Mouse (Mus musculus) MEL (cell line): ENCODE data around the gene Pck1. TPM values are rescaled to one million over a fixed set of nuclear protein-coding genes. Genes with fewer than 3 reads are reported as not detected.

ENCODE experiments used
- DNase-seq: peaks from one replicate; pipeline ENCODE4 v3.0.0; 2011; ENCODE audit warnings: low read depth, low spot score
- H3K27ac ChIP-seq: 2 replicates; pipeline ENCODE4 v1.5.1; 2012; ENCODE audit warnings: low read depth, mild to moderate bottlenecking, control low read depth, low read length, moderate library complexity; ENCODE audit not compliant: control insufficient read depth
- H3K27me3 ChIP-seq, 2 experiments: fragments of 150-350 bp in 1 of 2; sonication (generic) in 1 of 2; 2 replicates each; pipeline ENCODE4 v1.6.1; 2012; ENCODE audit warnings: low read length in 2 of 2, mild to moderate bottlenecking in 2 of 2, improper control_type of control experiment in 1 of 2, moderate library complexity in 1 of 2; ENCODE audit not compliant: insufficient read depth in 2 of 2, control insufficient read depth in 1 of 2
- H3K36me3 ChIP-seq, 2 experiments: 2 replicates each; pipeline ENCODE4 v1.6.1; 2012 to 2014; ENCODE audit warnings: low read length in 2 of 2, improper control_type of control experiment in 1 of 2, inconsistent platforms in 1 of 2, mild to moderate bottlenecking in 1 of 2; ENCODE audit not compliant: insufficient read depth in 2 of 2, control insufficient read depth in 1 of 2
- H3K4me1 ChIP-seq, 2 experiments: fragments of 150-350 bp in 1 of 2; sonication (generic) in 1 of 2; 2 replicates each; pipeline ENCODE4 v1.6.1; 2012; ENCODE audit warnings: low read length in 2 of 2, improper control_type of control experiment in 1 of 2, mild to moderate bottlenecking in 1 of 2; ENCODE audit not compliant: insufficient read depth in 2 of 2, control insufficient read depth in 1 of 2
- H3K4me3 ChIP-seq, 2 experiments: fragments of 150-350 bp in 1 of 2; sonication (generic) in 1 of 2; 2 replicates each; pipeline ENCODE4 v1.5.1; 2012; ENCODE audit warnings: low read depth in 2 of 2, low read length in 2 of 2, mild to moderate bottlenecking in 2 of 2, moderate library complexity in 2 of 2, control low read depth in 1 of 2, improper control_type of control experiment in 1 of 2; ENCODE audit not compliant: control insufficient read depth in 1 of 2, insufficient read depth in 1 of 2
- H3K79me2 ChIP-seq: 2 replicates; pipeline ENCODE4 v1.6.1; 2012; ENCODE audit warnings: mild to moderate bottlenecking, low read length, moderate library complexity; ENCODE audit not compliant: control insufficient read depth, poor library complexity, insufficient read depth
- H3K9ac ChIP-seq: 2 replicates; pipeline ENCODE4 v1.6.1; 2012; ENCODE audit warnings: low read depth, mild to moderate bottlenecking, control low read depth, low read length, moderate library complexity; ENCODE audit not compliant: control insufficient read depth, poor library complexity, severe bottlenecking
- H3K9me3 ChIP-seq: fragments of 150-350 bp; sonication (generic); replicated peaks from 2 replicates; pipeline ENCODE4 v1.6.1; 2012; ENCODE audit warnings: mild to moderate bottlenecking, low read length, improper control_type of control experiment, moderate library complexity; ENCODE audit not compliant: insufficient read depth
- BHLHE40 ChIP-seq: IDR thresholded peaks from 2 replicates; pipeline ENCODE4 v1.6.1; 2012; ENCODE audit warnings: low read depth, mild to moderate bottlenecking, inconsistent platforms, low read length, improper control_type of control experiment, borderline replicate concordance
- CHD1 ChIP-seq: IDR thresholded peaks from 2 replicates; pipeline ENCODE4 v1.6.1; 2012; ENCODE audit warnings: low read depth, mild to moderate bottlenecking, inconsistent platforms, low read length, improper control_type of control experiment
- CHD2 ChIP-seq: IDR thresholded peaks from 2 replicates; pipeline ENCODE4 v1.6.1; 2011; ENCODE audit warnings: low read length, improper control_type of control experiment
- CTCF ChIP-seq, 3 experiments: IDR thresholded peaks in 2 of 3; conservative IDR thresholded peaks in 1 of 3; 2 replicates each; pipeline ENCODE4 v1.5.1; 2011 to 2012; ENCODE audit warnings: low read length in 3 of 3, low read depth in 2 of 3, mild to moderate bottlenecking in 2 of 3, improper control_type of control experiment in 1 of 3, inconsistent platforms in 1 of 3, mixed read lengths in 1 of 3, moderate library complexity in 1 of 3; ENCODE audit not compliant: control insufficient read depth in 1 of 3, insufficient read depth in 1 of 3, poor library complexity in 1 of 3, severe bottlenecking in 1 of 3
- EP300 ChIP-seq, 2 experiments: IDR thresholded peaks; 2 replicates each; pipeline ENCODE4 v1.6.1; 2011; ENCODE audit warnings: improper control_type of control experiment in 2 of 2, low read length in 2 of 2, low read depth in 1 of 2, mild to moderate bottlenecking in 1 of 2
- ETS1 ChIP-seq: IDR thresholded peaks from 2 replicates; pipeline ENCODE4 v1.6.1; 2012; ENCODE audit warnings: low read depth, mild to moderate bottlenecking, inconsistent platforms, low read length, improper control_type of control experiment, moderate library complexity
- GATA1 ChIP-seq: IDR thresholded peaks from 2 replicates; pipeline ENCODE4 v1.6.1; 2011; ENCODE audit warnings: low read depth, low read length, improper control_type of control experiment
- JUND ChIP-seq: IDR thresholded peaks from 2 replicates; pipeline ENCODE4 v1.6.1; 2011; ENCODE audit warnings: low read depth, mild to moderate bottlenecking, improper control_type of control experiment, low read length
- MAFK ChIP-seq: IDR thresholded peaks from 2 replicates; pipeline ENCODE4 v1.6.1; 2011; ENCODE audit warnings: low read depth, mild to moderate bottlenecking, low read length, improper control_type of control experiment, borderline replicate concordance
- MEF2A ChIP-seq: IDR thresholded peaks from 2 replicates; pipeline ENCODE4 v1.6.1; 2014; ENCODE audit warnings: low read depth, mild to moderate bottlenecking, inconsistent platforms, low read length, improper control_type of control experiment; ENCODE audit not compliant: poor library complexity, insufficient replicate concordance, severe bottlenecking; ENCODE audit errors: extremely low read depth
- MXI1 ChIP-seq: IDR thresholded peaks from 2 replicates; pipeline ENCODE4 v1.6.1; 2011; ENCODE audit warnings: mild to moderate bottlenecking, low read depth, low read length, improper control_type of control experiment
- NELFE ChIP-seq: IDR thresholded peaks from 2 replicates; pipeline ENCODE4 v1.6.1; 2011; ENCODE audit warnings: low read depth, low read length, improper control_type of control experiment
- NRF1 ChIP-seq: IDR thresholded peaks from 2 replicates; pipeline ENCODE4 v1.6.1; 2014; ENCODE audit warnings: low read depth, mild to moderate bottlenecking, inconsistent platforms, low read length, improper control_type of control experiment, moderate library complexity; ENCODE audit not compliant: poor library complexity, insufficient read depth, severe bottlenecking
- POLR2AphosphoS2 ChIP-seq: IDR thresholded peaks from 2 replicates; pipeline ENCODE4 v1.6.1; 2011; ENCODE audit warnings: low read length, improper control_type of control experiment
- RCOR1 ChIP-seq: IDR thresholded peaks from 2 replicates; pipeline ENCODE4 v1.6.1; 2012; ENCODE audit warnings: low read depth, mild to moderate bottlenecking, inconsistent platforms, low read length, improper control_type of control experiment
- SIN3A ChIP-seq: IDR thresholded peaks from 2 replicates; pipeline ENCODE4 v1.6.1; 2012; ENCODE audit warnings: low read length, improper control_type of control experiment, inconsistent platforms
- TBP ChIP-seq: IDR thresholded peaks from 2 replicates; pipeline ENCODE4 v1.8.0; 2011; ENCODE audit warnings: low read depth, low read length, improper control_type of control experiment
- TCF12 ChIP-seq: IDR thresholded peaks from 2 replicates; pipeline ENCODE4 v1.6.1; 2014; ENCODE audit warnings: low read depth, mild to moderate bottlenecking, inconsistent platforms, low read length, improper control_type of control experiment, moderate library complexity
- UBTF ChIP-seq: IDR thresholded peaks from 2 replicates; pipeline ENCODE4 v1.6.1; 2012; ENCODE audit warnings: low read depth, mild to moderate bottlenecking, inconsistent platforms, low read length, improper control_type of control experiment, moderate library complexity, borderline replicate concordance; ENCODE audit not compliant: insufficient read depth
- USF1 ChIP-seq: IDR thresholded peaks from 2 replicates; pipeline ENCODE4 v1.6.1; 2014; ENCODE audit warnings: low read depth, mild to moderate bottlenecking, inconsistent platforms, low read length, improper control_type of control experiment, moderate library complexity
- ZC3H11A ChIP-seq: IDR thresholded peaks from 2 replicates; pipeline ENCODE4 v1.6.1; 2012; ENCODE audit warnings: low read depth, mild to moderate bottlenecking, inconsistent platforms, low read length, improper control_type of control experiment
- ZKSCAN1 ChIP-seq: IDR thresholded peaks from 2 replicates; pipeline ENCODE4 v1.6.1; 2012; ENCODE audit warnings: low read depth, mild to moderate bottlenecking, inconsistent platforms, low read length, improper control_type of control experiment, moderate library complexity
- ZMIZ1 ChIP-seq: IDR thresholded peaks from 2 replicates; pipeline ENCODE4 v1.6.1; 2012; ENCODE audit warnings: low read depth, mild to moderate bottlenecking, inconsistent platforms, low read length, improper control_type of control experiment, moderate library complexity
- ZNF384 ChIP-seq: IDR thresholded peaks from 2 replicates; pipeline ENCODE4 v1.6.1; 2012; ENCODE audit warnings: low read depth, mild to moderate bottlenecking, inconsistent platforms, low read length, improper control_type of control experiment
- polyA plus RNA-seq, 2 experiments: library from polyadenylated mRNA; stranded (reverse) in 1 of 2; unstranded in 1 of 2; fragments of >175 nt in 1 of 2; fragments of >200 nt in 1 of 2; gene quantifications; 2 replicates each; pipeline versions ENCODE4 v1.2.1 to v1.2.4; 2012; ENCODE audit warnings: low replicate concordance in 2 of 2, low read depth in 1 of 2; ENCODE audit not compliant: insufficient read length in 2 of 2, insufficient read depth in 1 of 2, missing spikeins in 1 of 2
- total RNA-seq: library from RNA; depleted of rRNA; stranded (reverse); fragments of 300-350 nt; gene quantifications from 2 replicates; pipeline ENCODE4 v1.2.3, GENCODE M21; 2012

The Pck1 gene
- total and polyA plus RNA-seq, 3 experiments = not detected

GRCm38 (mm10) chr2:173172386-173172785 lies 19.5 kb downstream of the Pck1 start:
- Histone ChIP-seq H3K9ac (no peak overlapping the region), H3K79me2 (no peaks in the 10 kb centered on the region), H3K36me3 (no peaks in the 10 kb centered on the region), H3K4me1 (no peaks in the 10 kb centered on the region), H3K27me3 (no peaks in the 10 kb centered on the region), H3K4me3 (no peak overlapping the region), H3K27ac (no peak overlapping the region), H3K9me3 (no peaks in the 10 kb centered on the region)
- DNase-seq = no peak
- TF ChIP-seq MAFK (no peak), EP300 (IDR thresholded peaks at IDR 0.05; ENCODE audit: low read depth in 1 of 2, low read length in 2 of 2) (no peak), BHLHE40 (no peak), ZC3H11A (no peak), MEF2A (no peak)

GRCm38 (mm10) chr2:173173008-173173407 lies 20.2 kb downstream of the Pck1 start:
- TF ChIP-seq NRF1 (no peak), TBP (no peak), TCF12 (no peak), GATA1 (no peak), JUND (no peak), ETS1 (no peak), ZNF384 (no peak), USF1 (no peak), CHD2 (no peak), SIN3A (no peak), MAFK (no peak), POLR2AphosphoS2 (no peak), MXI1 (no peak), ZKSCAN1 (no peak), UBTF (no peak), CTCF (IDR thresholded peaks at IDR 0.05 in 2 of 3, conservative IDR thresholded peaks at IDR 0.05 in 1 of 3; ENCODE audit: control insufficient read depth in 1 of 3, insufficient read depth in 1 of 3, low read depth in 2 of 3, low read length in 3 of 3, poor library complexity in 1 of 3, severe bottlenecking in 1 of 3) (no peak), ZMIZ1 (no peak), RCOR1 (no peak), CHD1 (no peak), NELFE (no peak)
- Histone ChIP-seq H3K4me1 (no peaks in the 10 kb centered on the region), H3K9me3 (no peaks in the 10 kb centered on the region), H3K36me3 (no peaks in the 10 kb centered on the region), H3K4me3 (no peak overlapping the region), H3K27me3 (no peaks in the 10 kb centered on the region), H3K27ac (no peak overlapping the region), H3K9ac (no peak overlapping the region), H3K79me2 (no peaks in the 10 kb centered on the region)
- no peak for DNase-seq
